In genomic region chr14:27017936-27018335, GRCm38 (mm10) we compare ENCODE assay signal across 45 mouse cellular contexts. TPM values are rescaled to one million over a fixed set of nuclear protein-coding genes. Genes with fewer than 3 reads are reported as not detected.
"Had no signal": no experiment of that assay in that cellular context is flagged by ENCODE, and none has a peak within 500 bp of the region (broad histone marks: within the 10 kb centered on the region; RNA-seq: fewer than 3 reads in every experiment).

No protein-coding gene starts in this region.

- H3K9me3 ChIP-seq: heart, embryonic 13.5 days; heart, embryonic 15.5 days; hindbrain, embryonic 10.5 days; hindbrain, embryonic 12.5 days; hindbrain, embryonic 13.5 days; hindbrain, embryonic 15.5 days; intestine, embryonic 15.5 days; kidney, embryonic 15.5 days had no signal

- H3K9ac ChIP-seq: heart, embryonic 12.5 days; heart, embryonic 13.5 days; heart, embryonic 15.5 days; hindbrain, embryonic 12.5 days; hindbrain, embryonic 13.5 days; hindbrain, embryonic 14.5 days; hindbrain, embryonic 15.5 days; intestine, embryonic 15.5 days; kidney, embryonic 15.5 days had no signal

- H3K36me3 ChIP-seq: heart, embryonic 12.5 days; heart, embryonic 13.5 days; heart, embryonic 15.5 days; hindbrain, embryonic 10.5 days; hindbrain, embryonic 12.5 days; hindbrain, embryonic 13.5 days; hindbrain, embryonic 15.5 days; intestine, embryonic 15.5 days; kidney, embryonic 15.5 days had no signal

- DNase-seq: heart, postnatal 10 days; heart, postnatal 14 days; heart, postnatal 36 days; heart, postnatal 4 days; kidney, adult 11 months; kidney, adult 18-20 months; kidney, adult 2 months; kidney, adult 8-10 months; kidney, adult 9 months; kidney, postnatal 10 days; kidney, postnatal 14 days; kidney, postnatal 25 days; kidney, postnatal 36 days; kidney, postnatal 4 days; layer of hippocampus, adult 9-11 months; layer of hippocampus, postnatal 36 days had no signal

- ATAC-seq: hindbrain, embryonic 16.5 days; hindbrain, postnatal 0 days; inflammation-experienced regulatory T-cells, adult 6 months; intestine, embryonic 15.5 days; intestine, embryonic 16.5 days; intestine, postnatal 0 days had no signal

- H3K27ac ChIP-seq: heart, embryonic 13.5 days; heart, embryonic 15.5 days; hindbrain, embryonic 10.5 days; hindbrain, embryonic 12.5 days; hindbrain, embryonic 13.5 days; hindbrain, embryonic 14.5 days; hindbrain, embryonic 15.5 days; hindbrain, postnatal 0 days; intestine, embryonic 15.5 days; kidney, embryonic 15.5 days; kidney, postnatal 0 days; layer of hippocampus, adult 2 months; left cerebral cortex, adult 2 months had no signal

- H3K4me1 ChIP-seq: heart, embryonic 12.5 days; heart, embryonic 13.5 days; heart, embryonic 15.5 days; hindbrain, embryonic 10.5 days; hindbrain, embryonic 12.5 days; hindbrain, embryonic 13.5 days; hindbrain, embryonic 15.5 days; intestine, embryonic 15.5 days; kidney, embryonic 15.5 days had no signal

- H3K4me2 ChIP-seq: heart, embryonic 11.5 days; heart, embryonic 12.5 days; heart, embryonic 13.5 days; heart, embryonic 15.5 days; hindbrain, embryonic 12.5 days; hindbrain, embryonic 13.5 days; hindbrain, embryonic 14.5 days; hindbrain, embryonic 15.5 days; intestine, embryonic 15.5 days; kidney, embryonic 15.5 days had no signal

- H3K27me3 ChIP-seq: heart, embryonic 12.5 days; heart, embryonic 13.5 days; heart, embryonic 15.5 days; hindbrain, embryonic 12.5 days; hindbrain, embryonic 13.5 days; hindbrain, embryonic 15.5 days; intestine, embryonic 15.5 days; kidney, embryonic 15.5 days had no signal

- H3K4me3 ChIP-seq: heart, embryonic 12.5 days; heart, embryonic 13.5 days; heart, embryonic 15.5 days; hindbrain, embryonic 10.5 days; hindbrain, embryonic 12.5 days; hindbrain, embryonic 13.5 days; hindbrain, embryonic 15.5 days; intestine, embryonic 15.5 days; kidney, embryonic 15.5 days; layer of hippocampus, adult 2 months; left cerebral cortex, adult 2 months had no signal

RNA-seq across cellular contexts. Expression of gene Il17rd, which starts 20.8 kb away (rescaled TPM):
- total RNA-seq: hematopoietic stem cell, adult 5-6 weeks had no signal

RNA-seq across cellular contexts. Expression of gene Hesx1, which starts 23.7 kb away (rescaled TPM):
- total RNA-seq: heart, postnatal 10 days; heart, postnatal 14 days; heart, postnatal 25 days; heart, postnatal 36 days; hematopoietic stem cell, adult 5-6 weeks; hindbrain, postnatal 0 days; layer of hippocampus, adult 18-20 months; layer of hippocampus, adult 2 months; layer of hippocampus, adult 8-10 months; layer of hippocampus, postnatal 10 days; layer of hippocampus, postnatal 14 days; layer of hippocampus, postnatal 25 days; layer of hippocampus, postnatal 36 days; left cerebral cortex, adult 18-20 months; left cerebral cortex, adult 2 months had no signal
- polyA plus RNA-seq: heart, embryonic 15.5 days; heart, postnatal 0 days; hindbrain, embryonic 12.5 days; hindbrain, embryonic 13.5 days; large intestine, adult 2 months had no signal
